Mouse (Mus musculus) frontal cortex, adult 2 months (tissue): Measurements from ENCODE around the gene Olfr77. TPM values are rescaled to one million over a fixed set of nuclear protein-coding genes. Genes with fewer than 3 reads are reported as not detected.

Experiments
- DNase-seq, 2 experiments: peaks; one replicate each; pipeline ENCODE4 v3.0.0; 2022; ENCODE audit warnings: low spot score in 1 of 2; ENCODE audit errors: extremely low spot score in 1 of 2
- polyA plus RNA-seq: library from polyadenylated mRNA; depleted of rRNA; stranded (reverse); fragments of >200 nt; gene quantifications from 2 replicates; pipeline ENCODE4 v1.2.3, GENCODE M21; 2012; rRNA removed

Gene Olfr77
- polyA plus RNA-seq = not detected in 2 replicates

DNA sequence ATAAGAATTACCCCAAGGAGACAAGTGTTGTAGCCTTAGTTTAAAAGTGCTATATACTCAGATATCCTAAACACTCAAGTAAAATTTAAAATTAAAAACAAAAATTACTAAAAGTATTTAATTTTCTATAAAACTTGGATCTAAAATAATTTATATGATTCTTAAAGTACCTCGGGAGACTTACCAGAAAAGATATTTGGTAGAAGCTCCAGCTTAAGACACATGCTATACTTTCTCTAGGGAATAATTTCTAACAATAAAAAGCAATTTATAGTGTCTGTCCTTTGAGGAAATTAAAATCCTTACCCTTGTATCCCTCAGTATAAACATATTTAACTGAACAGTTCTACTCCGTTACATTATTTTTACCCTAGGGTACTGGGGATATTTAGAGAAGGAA lies at the start of gene Olfr77:
Gene Olfr77, plus strand, starts transcription at position 301 of the 400 bp plus-strand sequence.
- DNase-seq = no peak

DNA sequence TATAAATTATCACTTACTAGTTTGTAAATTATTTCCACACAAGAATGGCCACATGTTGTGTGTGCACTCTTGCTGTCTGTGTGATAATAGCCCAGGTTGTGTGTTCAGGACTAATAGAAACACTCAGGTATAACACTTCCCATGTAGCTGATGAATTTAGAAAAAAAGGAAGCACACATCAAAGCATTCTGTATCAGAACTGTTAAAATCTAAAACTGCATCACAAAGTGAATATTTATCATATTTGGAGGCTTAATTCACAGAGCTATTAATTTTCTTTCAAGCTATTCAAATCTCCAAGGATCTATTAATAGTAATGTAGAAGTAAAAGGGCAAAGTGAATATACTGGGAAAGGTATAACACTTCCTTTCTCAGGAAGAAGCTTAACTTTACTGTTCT lies 28.8 kb upstream of the Olfr77 start, which contains the start of gene Olfr862:
Gene Olfr862, minus strand, starts transcription at position 101 of the 400 bp plus-strand sequence.
- DNase-seq = no peak

DNA sequence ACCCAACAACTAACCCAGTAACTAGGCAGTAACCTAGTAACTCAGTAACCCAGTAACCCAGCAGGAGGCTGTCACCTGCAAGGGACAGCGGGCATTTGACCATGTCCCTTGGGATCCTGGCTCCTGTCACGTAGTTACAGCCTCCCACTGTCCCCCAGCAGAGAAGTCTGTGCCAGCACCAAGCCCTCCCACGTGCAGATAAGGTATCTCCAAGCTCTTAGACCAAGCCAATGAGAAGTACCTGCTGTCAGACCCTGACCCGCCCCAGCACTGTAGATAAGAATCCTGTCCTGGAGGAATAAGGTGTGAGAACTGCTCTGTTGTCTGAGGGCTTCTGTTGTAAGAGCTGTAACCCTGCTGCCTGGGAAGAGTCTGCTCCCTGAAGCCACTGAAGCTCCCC lies 5.5 kb upstream of the Olfr77 start:
- DNase-seq = no peak

Other genes with a start within 250 kb of the Olfr77 start
- 0.14 TPM in 1 of 2 replicates, not detected in the other for gene Olfr857, start 207.4 kb upstream of the Olfr77 start, polyA plus RNA-seq
- gene Olfr58, start 136.6 kb upstream of the Olfr77 start, polyA plus RNA-seq = not detected in 2 replicates
- gene Olfr859, start 112.0 kb upstream of the Olfr77 start, polyA plus RNA-seq = 0.04 and 0.06 TPM in 2 replicates
- not detected in 2 replicates for gene Olfr860, start 67.1 kb upstream of the Olfr77 start, polyA plus RNA-seq
- not detected in 2 replicates for gene Olfr862, start 28.9 kb upstream of the Olfr77 start, polyA plus RNA-seq
- not detected in 2 replicates for gene Olfr866, start 111.2 kb downstream of the Olfr77 start, polyA plus RNA-seq
- not detected in 2 replicates for gene Olfr867, start 140.7 kb downstream of the Olfr77 start, polyA plus RNA-seq
- not detected in 2 replicates for gene Olfr868, start 181.8 kb downstream of the Olfr77 start, polyA plus RNA-seq
- not detected in 2 replicates for gene Olfr869, start 212.1 kb downstream of the Olfr77 start, polyA plus RNA-seq